Mouse (Mus musculus): Measurements from ENCODE around the gene Olfr1442. TPM values are rescaled to one million over a fixed set of nuclear protein-coding genes. Genes with fewer than 3 reads are reported as not detected.
"Not testable (repeated sequence)": the region's sequence is repeated elsewhere in the genome, so short reads cannot be mapped to it uniquely, and the experiment has no call there.

The Olfr1442 gene
- polyA plus RNA-seq, 1 experiment = not detected

- TF ChIP-seq CTCF (IDR thresholded peaks at IDR 0.05; ENCODE audit: extremely low read depth, insufficient read depth, insufficient read length, insufficient replicate concordance) (no peak), POLR2A (IDR thresholded peaks at IDR 0.05; ENCODE audit: low read depth, low read length) (no peak)
- H3K36me3 ChIP-seq (ENCODE audit: control insufficient read depth, insufficient read depth, low read length) = no peaks in the 10 kb centered on the region
- no peak overlapping the region for H3K27ac ChIP-seq (ENCODE audit: insufficient read depth, low read length)
- no peak for DNase-seq (ENCODE audit: low read depth in 1 of 2, low spot score in 2 of 2)
- H3K4me3 ChIP-seq (ENCODE audit: extremely low read depth, insufficient read depth, insufficient read length) = no peak overlapping the region
- no peaks in the 10 kb centered on the region for H3K4me1 ChIP-seq (ENCODE audit: control insufficient read depth, insufficient read depth, insufficient read length)
- no peaks in the 10 kb centered on the region for H3K27me3 ChIP-seq (ENCODE audit: control insufficient read depth, insufficient read depth, low read length)
Observed at GRCm38 (mm10) chr19:12696221-12696620, 26.0 kb downstream of the Olfr1442 start.

GRCm38 (mm10) chr19:12708458-12708857 lies 38.2 kb downstream of the Olfr1442 start:
- TF ChIP-seq CTCF (IDR thresholded peaks at IDR 0.05; ENCODE audit: extremely low read depth, insufficient read depth, insufficient read length, insufficient replicate concordance) (no peak), POLR2A (IDR thresholded peaks at IDR 0.05; ENCODE audit: low read depth, low read length) (no peak)
- Histone ChIP-seq H3K27me3 (ENCODE audit: control insufficient read depth, insufficient read depth, low read length) (no peaks in the 10 kb centered on the region), H3K4me1 (ENCODE audit: control insufficient read depth, insufficient read depth, insufficient read length) (no peaks in the 10 kb centered on the region), H3K4me3 (ENCODE audit: extremely low read depth, insufficient read depth, insufficient read length) (no peak overlapping the region), H3K27ac (ENCODE audit: insufficient read depth, low read length) (no peak overlapping the region), H3K36me3 (ENCODE audit: control insufficient read depth, insufficient read depth, low read length) (no peaks in the 10 kb centered on the region)
- WGBS = 60% methylated on average over 2 of the region's 2 CpGs
- DNase-seq (ENCODE audit: low read depth in 1 of 2, low spot score in 2 of 2) = no peak

- Histone ChIP-seq H3K27me3 (ENCODE audit: control insufficient read depth, insufficient read depth, low read length) (no peaks in the 10 kb centered on the region), H3K36me3 (ENCODE audit: control insufficient read depth, insufficient read depth, low read length) (no peaks in the 10 kb centered on the region), H3K27ac (ENCODE audit: insufficient read depth, low read length) (no peak overlapping the region), H3K4me3 (ENCODE audit: extremely low read depth, insufficient read depth, insufficient read length) (no peak overlapping the region), H3K4me1 (ENCODE audit: control insufficient read depth, insufficient read depth, insufficient read length) (no peaks in the 10 kb centered on the region)
- DNase-seq (ENCODE audit: low read depth in 1 of 2, low spot score in 2 of 2) = no peak
- TF ChIP-seq POLR2A (IDR thresholded peaks at IDR 0.05; ENCODE audit: low read depth, low read length) (no peak), CTCF (IDR thresholded peaks at IDR 0.05; ENCODE audit: extremely low read depth, insufficient read depth, insufficient read length, insufficient replicate concordance) (no peak)
Observed at GRCm38 (mm10) chr19:12708986-12709385, 38.7 kb downstream of the Olfr1442 start.

- no peak overlapping the region for H3K27ac ChIP-seq (ENCODE audit: insufficient read depth, low read length)
- 81% methylated on average over 6 of the region's 6 CpGs for WGBS
- no peak for TF ChIP-seq CTCF (IDR thresholded peaks at IDR 0.05; ENCODE audit: extremely low read depth, insufficient read depth, insufficient read length, insufficient replicate concordance)
- TF ChIP-seq POLR2A (IDR thresholded peaks at IDR 0.05; ENCODE audit: low read depth, low read length) = no peak
Observed at GRCm38 (mm10) chr19:12719189-12719588, 49.0 kb downstream of the Olfr1442 start.

GRCm38 (mm10) chr19:12720463-12720862 lies 50.2 kb downstream of the Olfr1442 start:
- Histone ChIP-seq H3K27me3 (ENCODE audit: control insufficient read depth, insufficient read depth, low read length) (peaks cover 2% of the 10 kb centered on the region; the same call in 1 of the 2 replicates), H3K36me3 (ENCODE audit: control insufficient read depth, insufficient read depth, low read length) (no peaks in the 10 kb centered on the region), H3K27ac (ENCODE audit: insufficient read depth, low read length) (no peak overlapping the region), H3K4me1 (ENCODE audit: control insufficient read depth, insufficient read depth, insufficient read length) (no peaks in the 10 kb centered on the region), H3K4me3 (ENCODE audit: extremely low read depth, insufficient read depth, insufficient read length) (no peak overlapping the region)
- TF ChIP-seq CTCF (IDR thresholded peaks at IDR 0.05; ENCODE audit: extremely low read depth, insufficient read depth, insufficient read length, insufficient replicate concordance) (no peak), POLR2A (IDR thresholded peaks at IDR 0.05; ENCODE audit: low read depth, low read length) (no peak)
- WGBS = 47% methylated on average over 2 of the region's 2 CpGs
- no peak for DNase-seq (ENCODE audit: low read depth in 1 of 2, low spot score in 2 of 2)

More at GRCm38 (mm10) chr19:12719189-12719588, 49.0 kb downstream of the Olfr1442 start:
- no peaks in the 10 kb centered on the region for H3K4me1 ChIP-seq (ENCODE audit: control insufficient read depth, insufficient read depth, insufficient read length)
- DNase-seq (ENCODE audit: low read depth in 1 of 2, low spot score in 2 of 2) = no peak
- peaks cover 2% of the 10 kb centered on the region; the same call in 1 of the 2 replicates for H3K27me3 ChIP-seq (ENCODE audit: control insufficient read depth, insufficient read depth, low read length)
- no peak overlapping the region for H3K4me3 ChIP-seq (ENCODE audit: extremely low read depth, insufficient read depth, insufficient read length)
- no peaks in the 10 kb centered on the region for H3K36me3 ChIP-seq (ENCODE audit: control insufficient read depth, insufficient read depth, low read length)

- not testable (repeated sequence) for H3K4me3 ChIP-seq (ENCODE audit: extremely low read depth, insufficient read depth, insufficient read length); H3K4me1 ChIP-seq (ENCODE audit: control insufficient read depth, insufficient read depth, insufficient read length); H3K27me3 ChIP-seq (ENCODE audit: control insufficient read depth, insufficient read depth, low read length); H3K36me3 ChIP-seq (ENCODE audit: control insufficient read depth, insufficient read depth, low read length); DNase-seq (ENCODE audit: low read depth in 1 of 2, low spot score in 2 of 2); H3K27ac ChIP-seq (ENCODE audit: insufficient read depth, low read length)
- 80% methylated on average over 5 of the region's 5 CpGs for WGBS
Observed at GRCm38 (mm10) chr19:12720919-12721318, 50.7 kb downstream of the Olfr1442 start.

GRCm38 (mm10) chr19:12721596-12721995 lies 51.4 kb downstream of the Olfr1442 start:
- not testable (repeated sequence) for H3K4me1 ChIP-seq (ENCODE audit: control insufficient read depth, insufficient read depth, insufficient read length); H3K27me3 ChIP-seq (ENCODE audit: control insufficient read depth, insufficient read depth, low read length); H3K27ac ChIP-seq (ENCODE audit: insufficient read depth, low read length); H3K4me3 ChIP-seq (ENCODE audit: extremely low read depth, insufficient read depth, insufficient read length); DNase-seq (ENCODE audit: low read depth in 1 of 2, low spot score in 2 of 2); H3K36me3 ChIP-seq (ENCODE audit: control insufficient read depth, insufficient read depth, low read length)
- WGBS = 92% methylated on average over 7 of the region's 7 CpGs
